Mouse (Mus musculus) kidney, embryonic 14.5 days (tissue): Measurements from ENCODE around the gene Pcif1. TPM values are rescaled to one million over a fixed set of nuclear protein-coding genes. Genes with fewer than 3 reads are reported as not detected.
"Not testable (repeated sequence)": the region's sequence is repeated elsewhere in the genome, so short reads cannot be mapped to it uniquely, and the experiment has no call there.

Experiments used
- ATAC-seq: fragments of 200-750 bp; cut with Nextera tagmentation; 2 replicates; pipeline ENCODE4 v1.8.0; 2017; ENCODE audit warnings: moderate number of reproducible peaks, mild to moderate bottlenecking, moderate TSS enrichment, moderate library complexity; ENCODE audit not compliant: low FRiP score, low TSS enrichment
- H3K27ac ChIP-seq: fragments of 300-500 bp; sonication (generic); 2 replicates; pipeline ENCODE4 v1.5.1; 2014; ENCODE audit warnings: low read depth, mild to moderate bottlenecking, low read length, moderate library complexity, mixed read lengths
- H3K27me3 ChIP-seq: fragments of 300-500 bp; sonication (generic); 2 replicates; pipeline ENCODE4 v1.6.1; 2014; ENCODE audit warnings: mild to moderate bottlenecking, low read length; ENCODE audit not compliant: control insufficient read depth, insufficient read depth
- H3K36me3 ChIP-seq: fragments of 300-500 bp; sonication (generic); 2 replicates; pipeline ENCODE4 v1.6.1; 2014; ENCODE audit warnings: low read length, mixed read lengths; ENCODE audit not compliant: control insufficient read depth, insufficient read depth
- H3K4me1 ChIP-seq: fragments of 300-500 bp; sonication (generic); 2 replicates; pipeline ENCODE4 v1.6.1; 2014; ENCODE audit warnings: low read length, mixed read lengths; ENCODE audit not compliant: control insufficient read depth, insufficient read depth
- H3K4me2 ChIP-seq: fragments of 300-500 bp; sonication (generic); replicated peaks from 2 replicates; pipeline ENCODE4 v1.6.1; 2014; ENCODE audit warnings: low read depth, mild to moderate bottlenecking, low read length
- H3K4me3 ChIP-seq: fragments of 300-500 bp; sonication (generic); 2 replicates; pipeline ENCODE4 v1.5.1; 2014; ENCODE audit warnings: mild to moderate bottlenecking, low read length
- H3K9ac ChIP-seq: fragments of 300-500 bp; sonication (generic); 2 replicates; pipeline ENCODE4 v1.6.1; 2014; ENCODE audit warnings: low read depth, mild to moderate bottlenecking, low read length, moderate library complexity
- H3K9me3 ChIP-seq: fragments of 300-500 bp; sonication (generic); 2 replicates; pipeline ENCODE4 v1.6.1; 2016; ENCODE audit warnings: low read length; ENCODE audit not compliant: control insufficient read depth
- WGBS: fragments of 180-500 bp; shearing (Covaris S2); extraction: QIAGEN DNeasy Blood & Tissue Kit; methylation state at CpG from one replicate; pipeline ENCODE4 v1.1.7; 2014; 5-methylcytosine and 5-hydroxymethylcytosine counted together
- polyA plus RNA-seq: library from polyadenylated mRNA; unstranded; fragments of >200 nt; fragmentation: Nextera tagmentation; extraction: Ambion mirVana; gene quantifications from 2 replicates; pipeline ENCODE4 v1.2.1, GENCODE M21; 2014

Gene Pcif1
- polyA plus RNA-seq, 1 experiment from 2014 or later, result 72.9 TPM

DNA sequence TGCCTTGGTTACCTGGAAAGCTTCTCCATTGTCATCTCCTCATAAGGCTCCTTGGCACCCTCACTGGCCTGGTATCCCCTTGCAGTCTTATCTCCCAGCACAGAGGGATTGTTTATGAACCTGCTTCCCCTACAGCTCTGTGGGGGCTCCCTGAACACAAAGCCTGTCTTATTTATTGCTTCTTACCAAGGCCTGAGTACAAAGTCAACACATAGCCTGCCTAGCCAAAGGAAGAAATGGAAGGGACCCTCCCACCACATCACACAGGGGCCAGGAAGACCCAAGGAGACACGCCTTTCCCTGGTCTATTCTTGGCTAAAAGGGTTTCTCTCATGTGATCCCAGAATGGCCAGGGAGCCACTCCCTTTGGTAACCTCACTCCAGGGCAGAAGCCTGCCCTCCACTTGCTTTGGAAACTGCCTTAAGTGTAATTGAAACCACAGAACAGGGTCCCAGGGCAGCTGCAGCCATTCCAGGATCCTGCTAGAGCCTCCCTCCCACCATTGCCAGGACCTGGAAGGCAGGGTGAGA is 4.8 kb upstream of the Pcif1 start:
- WGBS, result 5% methylated on average over 1 of the region's 1 CpGs
- Histone ChIP-seq H3K4me1 (peaks cover 20% of the 10 kb centered on the region), H3K27me3 (no peaks in the 10 kb centered on the region), H3K4me2 (no peak overlapping the region), H3K4me3 (no peak overlapping the region), H3K27ac (peak overlapping the region; percentile 79), H3K36me3 (peaks cover 4% of the 10 kb centered on the region; the same call in 1 of the 2 replicates), H3K9me3 (no peaks in the 10 kb centered on the region), H3K9ac (no peak overlapping the region)
- peak; percentile 53 for ATAC-seq

GRCm38 (mm10) chr2:164875648-164876047 is 3.5 kb upstream of the Pcif1 start:
- H3K4me3 ChIP-seq, H3K9ac ChIP-seq, H3K36me3 ChIP-seq, H3K27me3 ChIP-seq, ATAC-seq, H3K4me2 ChIP-seq, H3K9me3 ChIP-seq: not testable (repeated sequence)
- H3K4me1 ChIP-seq, result peaks cover 26% of the 10 kb centered on the region
- peak overlapping the region; percentile 79; the same call in 1 of the 2 replicates for H3K27ac ChIP-seq
- whole genome bisulfite sequencing, result 56% methylated on average over 2 of the region's 2 CpGs

DNA sequence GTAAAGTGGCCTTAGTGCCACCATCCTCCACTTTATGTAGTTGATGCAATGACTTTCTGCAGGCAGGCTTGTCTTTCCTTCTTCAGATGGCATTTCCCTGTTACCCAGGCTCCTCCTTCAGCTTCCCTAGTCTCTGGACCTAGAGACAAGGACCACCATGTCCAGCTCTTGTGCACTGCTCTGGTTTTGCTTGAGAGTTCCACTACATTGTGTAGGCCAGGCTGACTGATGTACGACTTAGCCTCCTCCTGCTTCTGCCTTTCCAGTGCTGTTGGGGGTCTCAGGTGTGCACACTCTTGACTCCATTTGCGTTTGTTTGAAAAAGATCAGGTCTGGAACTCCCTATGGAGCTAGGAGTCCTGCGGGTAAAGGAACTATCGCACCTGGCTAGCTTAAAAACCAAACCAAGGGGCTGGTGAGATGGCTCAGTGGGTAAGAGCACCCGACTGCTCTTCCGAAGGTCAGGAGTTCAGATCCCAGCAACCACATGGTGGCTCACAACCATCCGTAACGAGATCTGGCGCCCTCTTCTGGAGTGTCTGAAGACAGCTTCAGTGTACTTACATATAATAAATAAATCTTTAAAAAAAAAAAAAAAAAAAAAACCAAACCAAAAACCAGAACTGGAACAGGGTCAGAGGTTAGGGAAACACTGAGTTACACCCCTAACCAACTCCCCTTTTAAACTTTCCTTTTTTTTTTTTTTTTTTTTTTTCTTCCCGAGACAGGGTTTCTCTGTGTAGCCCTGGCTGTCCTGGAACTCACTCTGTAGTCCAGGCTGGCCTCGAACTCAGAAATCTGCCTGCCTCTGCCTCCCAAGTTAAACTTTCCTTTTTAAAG is 1.5 kb upstream of the Pcif1 start:
- H3K27me3 ChIP-seq, H3K27ac ChIP-seq, ATAC-seq, H3K9ac ChIP-seq, H3K9me3 ChIP-seq, H3K36me3 ChIP-seq: not testable (repeated sequence)
- 75% methylated on average over 10 of the region's 11 CpGs for WGBS
- H3K4me1 ChIP-seq, result peaks cover 30% of the 10 kb centered on the region
- H3K4me2 ChIP-seq, result peak overlapping the region; percentile 94
- H3K4me3 ChIP-seq, result peak overlapping the region; percentile 96

DNA sequence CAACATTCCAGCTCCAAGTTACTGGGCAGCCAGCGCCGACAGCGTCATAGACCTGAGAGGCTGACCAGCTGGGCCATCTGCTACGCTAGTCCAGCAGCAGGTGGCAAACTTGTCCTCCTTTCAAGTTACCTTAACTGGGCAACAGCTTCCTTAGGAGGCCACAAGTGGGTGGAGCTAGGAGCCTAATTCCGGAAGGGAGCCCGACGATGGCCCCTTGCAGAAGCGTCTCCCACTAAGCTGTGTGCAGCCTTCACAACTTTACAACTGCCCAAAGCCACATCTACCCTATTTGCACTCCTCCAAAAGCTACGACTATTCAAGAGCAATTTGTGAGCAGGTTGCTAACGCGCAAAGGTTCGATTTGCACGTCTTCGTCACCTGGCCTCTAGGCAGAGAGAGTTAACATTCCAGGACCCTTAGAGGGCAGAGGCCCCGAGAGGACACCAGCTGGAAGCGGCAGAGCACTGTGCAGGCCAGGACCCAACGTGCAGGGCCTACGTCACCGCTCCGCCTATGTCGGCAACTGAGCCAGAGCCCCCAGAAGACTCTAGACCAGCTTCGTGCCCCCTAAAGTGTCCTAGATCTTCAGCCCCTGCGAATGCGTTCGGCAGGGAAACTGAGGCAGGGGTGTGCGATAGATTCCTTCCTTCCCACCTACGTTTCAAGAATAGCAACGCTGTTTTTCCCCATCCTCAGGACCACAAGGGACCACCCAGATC is 436 bp upstream of the Pcif1 start:
- H3K9ac ChIP-seq, result peak overlapping the region; percentile 100
- no peaks in the 10 kb centered on the region for H3K27me3 ChIP-seq
- whole genome bisulfite sequencing, result under 1% methylated on average over 28 of the region's 28 CpGs
- peak overlapping the region; percentile 100 for H3K27ac ChIP-seq
- no peaks in the 10 kb centered on the region for H3K9me3 ChIP-seq
- H3K4me1 ChIP-seq, result peaks cover 28% of the 10 kb centered on the region
- peak overlapping the region; percentile 96 for H3K4me3 ChIP-seq
- peak overlapping the region; percentile 94 for H3K4me2 ChIP-seq
- H3K36me3 ChIP-seq, result peaks cover 7% of the 10 kb centered on the region; the same call in 1 of the 2 replicates
- peak; percentile 29 for ATAC-seq

DNA sequence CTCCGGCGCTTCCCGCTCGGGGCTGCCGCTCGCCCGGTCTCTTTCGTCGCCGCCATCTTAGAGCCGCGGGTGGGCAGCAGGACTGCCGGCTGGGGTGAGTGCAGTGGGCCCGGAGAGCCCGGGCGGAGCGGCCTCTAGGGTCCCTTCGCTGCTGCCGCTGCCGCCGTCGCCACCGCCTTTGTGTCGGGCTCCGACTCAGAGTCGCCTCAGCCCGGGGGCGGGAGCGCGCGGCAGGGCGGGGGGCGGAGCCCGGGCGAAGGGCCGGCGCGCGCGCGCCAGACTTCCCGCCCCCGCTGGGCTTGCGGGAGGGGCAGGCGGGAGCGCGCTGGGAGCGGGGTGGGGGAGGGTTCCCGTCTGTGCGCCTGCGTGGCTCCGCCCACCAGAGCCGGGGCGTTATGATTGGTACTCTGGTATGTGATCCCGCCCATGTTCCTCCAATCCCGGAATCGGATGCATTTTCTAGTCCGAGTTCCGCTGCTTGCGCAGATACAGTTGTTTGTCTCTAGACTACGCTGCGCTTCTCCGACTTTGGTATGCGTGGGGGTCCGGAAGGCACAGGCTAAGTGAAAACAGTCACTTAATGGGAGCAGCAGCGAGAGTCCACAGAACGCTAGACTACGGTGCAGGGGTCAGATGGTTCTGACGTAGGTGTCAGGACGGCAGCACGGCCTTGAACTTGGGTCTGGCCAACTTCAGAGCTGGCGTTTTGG is 619 bp downstream of the Pcif1 start:
- Histone ChIP-seq H3K36me3 (peaks cover 15% of the 10 kb centered on the region), H3K27ac (peak overlapping the region; percentile 100), H3K9me3 (no peaks in the 10 kb centered on the region), H3K4me1 (peaks cover 18% of the 10 kb centered on the region), H3K4me2 (peak overlapping the region; percentile 94), H3K4me3 (peak overlapping the region; percentile 96), H3K27me3 (no peaks in the 10 kb centered on the region), H3K9ac (peak overlapping the region; percentile 100)
- WGBS, result under 1% methylated on average over 69 of the region's 72 CpGs
- peak; percentile 83 for ATAC-seq

DNA sequence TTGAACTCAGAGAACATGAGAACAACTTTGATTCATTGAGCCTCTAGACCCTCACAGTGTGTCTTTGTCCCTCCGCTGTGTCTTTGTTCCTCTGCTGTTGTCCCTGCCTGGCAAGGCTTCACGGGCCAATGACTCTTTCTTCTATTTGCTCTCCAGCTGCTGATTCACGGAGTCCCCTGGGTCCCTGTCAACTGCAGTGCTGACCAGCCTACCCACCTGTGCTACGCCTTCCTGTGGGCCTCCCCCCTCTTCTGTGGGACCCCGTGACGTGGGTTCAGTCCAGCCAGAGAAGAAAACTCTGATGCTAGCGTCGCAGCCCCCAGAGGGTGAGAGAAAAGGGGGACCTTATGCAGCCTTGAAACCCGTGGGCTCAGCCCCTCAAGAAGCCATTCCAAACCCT is 3.5 kb downstream of the Pcif1 start:
- no peak overlapping the region for H3K4me3 ChIP-seq
- WGBS, result 52% methylated on average over 9 of the region's 9 CpGs
- H3K9me3 ChIP-seq, result no peaks in the 10 kb centered on the region
- no peak overlapping the region for H3K9ac ChIP-seq
- H3K4me1 ChIP-seq, result peaks cover 15% of the 10 kb centered on the region; the same call in 1 of the 2 replicates
- no peak overlapping the region for H3K4me2 ChIP-seq
- H3K27ac ChIP-seq, result 0 out of 2 replicates have a peak overlapping the region, but pooled peaks have one; percentile 17
- H3K36me3 ChIP-seq, result peaks cover 41% of the 10 kb centered on the region
- no peaks in the 10 kb centered on the region for H3K27me3 ChIP-seq
- ATAC-seq, result no peak

GRCm38 (mm10) chr2:164885788-164886187 is 6.7 kb downstream of the Pcif1 start:
- no peaks in the 10 kb centered on the region for H3K27me3 ChIP-seq
- no peak overlapping the region for H3K4me3 ChIP-seq
- H3K27ac ChIP-seq, result no peak overlapping the region
- H3K36me3 ChIP-seq, result peaks cover 72% of the 10 kb centered on the region
- whole genome bisulfite sequencing, result 77% methylated on average over 7 of the region's 7 CpGs
- H3K4me1 ChIP-seq, result peaks cover 3% of the 10 kb centered on the region; the same call in 1 of the 2 replicates
- ATAC-seq, result no peak
- H3K9ac ChIP-seq, result 0 out of 2 replicates have a peak overlapping the region, but pooled peaks have one; percentile 7
- H3K4me2 ChIP-seq, result no peak overlapping the region
- no peaks in the 10 kb centered on the region for H3K9me3 ChIP-seq

DNA sequence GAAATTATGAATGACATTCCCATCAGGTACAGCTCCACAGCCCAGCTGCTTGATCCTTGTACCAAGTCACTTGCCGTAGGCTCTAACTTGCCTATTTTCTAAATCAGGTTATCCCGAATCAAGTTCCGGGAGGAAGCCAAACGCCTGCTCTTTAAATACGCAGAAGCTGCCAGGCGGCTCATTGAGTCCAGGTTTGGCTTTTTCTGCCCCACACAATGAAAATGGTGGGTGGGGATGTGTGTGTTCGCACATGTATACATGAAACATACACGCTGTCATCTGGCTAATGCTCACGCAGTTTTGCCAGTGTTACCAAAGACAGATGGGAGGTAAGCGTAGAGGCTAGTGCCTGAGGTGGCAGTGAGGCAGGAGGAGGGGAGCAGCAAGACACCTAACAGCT is 7.5 kb downstream of the Pcif1 start:
- Histone ChIP-seq H3K27me3 (no peaks in the 10 kb centered on the region), H3K9ac (no peak overlapping the region), H3K36me3 (peaks cover 81% of the 10 kb centered on the region), H3K27ac (no peak overlapping the region), H3K9me3 (no peaks in the 10 kb centered on the region), H3K4me2 (no peak overlapping the region), H3K4me3 (no peak overlapping the region), H3K4me1 (no peaks in the 10 kb centered on the region)
- WGBS, result 97% methylated on average over 10 of the region's 10 CpGs
- ATAC-seq, result no peak
